Mouse (Mus musculus): Measurements from ENCODE around the gene Zfyve19. TPM values are rescaled to one million over a fixed set of nuclear protein-coding genes. Genes with fewer than 3 reads are reported as not detected.

The Zfyve19 gene
- polyA plus RNA-seq, 1 experiment from 2014 or later, result 50.8 TPM

DNA sequence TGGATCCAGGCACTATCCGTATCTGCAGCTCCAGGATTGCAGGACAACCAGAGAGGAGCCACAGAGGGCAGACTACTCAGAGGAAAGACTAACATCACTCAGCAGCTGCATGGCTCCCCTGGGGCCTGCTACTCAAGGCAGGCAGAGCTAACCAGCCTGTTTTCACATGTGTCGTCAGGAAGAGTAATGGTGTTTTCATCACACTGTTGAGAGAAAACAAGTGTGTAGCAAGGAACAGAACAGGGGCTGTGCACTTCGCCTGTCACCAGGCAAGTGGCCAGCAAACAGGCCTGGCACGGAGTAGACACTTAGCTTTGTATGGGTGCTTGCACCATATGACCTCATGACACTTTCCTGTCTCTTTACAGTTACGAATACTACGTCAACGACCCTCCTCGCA lies 36.8 kb upstream of the Zfyve19 start:
- WGBS, result 50% methylated on average over 8 of the region's 8 CpGs
- Histone ChIP-seq H3K27ac (ENCODE audit: low read length) (no peak overlapping the region), H3K9me3 (ENCODE audit: control insufficient read depth, low read length) (no peaks in the 10 kb centered on the region), H3K9ac (ENCODE audit: low read length) (no peak overlapping the region), H3K27me3 (ENCODE audit: control insufficient read depth, insufficient read depth, low read depth, low read length) (peaks cover 3% of the 10 kb centered on the region; the same call in 1 of the 2 replicates), H3K4me3 (ENCODE audit: low read length) (no peak overlapping the region), H3K4me2 (ENCODE audit: low read depth, low read length) (no peak overlapping the region), H3K4me1 (replicated peaks; ENCODE audit: control insufficient read depth, insufficient read depth, low read length) (peaks cover 23% of the 10 kb centered on the region), H3K36me3 (ENCODE audit: control insufficient read depth, insufficient read depth, low read length) (no peaks in the 10 kb centered on the region; the same call in 1 of the 2 replicates)
- ATAC-seq (ENCODE audit: low read depth), result no peak

DNA sequence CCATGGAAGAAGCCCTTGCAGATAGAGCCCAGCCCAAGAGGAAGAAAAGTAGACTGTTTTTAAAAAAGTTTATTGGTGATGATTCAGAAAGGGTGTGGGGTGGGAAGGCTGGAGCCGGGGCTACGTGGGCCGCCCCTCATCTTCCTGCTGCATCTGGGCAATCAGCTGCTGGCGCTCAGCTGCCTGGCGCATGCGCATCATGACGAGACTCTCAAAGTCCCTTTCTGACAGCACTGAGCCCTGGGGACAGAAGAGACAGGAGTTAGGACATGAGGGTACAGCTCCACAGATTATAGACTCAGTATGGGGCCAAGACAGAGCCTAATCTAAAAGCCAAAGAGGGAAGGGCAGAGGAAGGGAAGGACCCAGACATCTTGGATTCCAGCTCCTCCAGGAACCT lies 36.0 kb upstream of the Zfyve19 start:
- Histone ChIP-seq H3K4me3 (ENCODE audit: low read length) (no peak overlapping the region), H3K9me3 (ENCODE audit: control insufficient read depth, low read length) (no peaks in the 10 kb centered on the region), H3K4me1 (replicated peaks; ENCODE audit: control insufficient read depth, insufficient read depth, low read length) (peaks cover 15% of the 10 kb centered on the region), H3K27ac (ENCODE audit: low read length) (no peak overlapping the region), H3K36me3 (ENCODE audit: control insufficient read depth, insufficient read depth, low read length) (no peaks in the 10 kb centered on the region; the same call in 1 of the 2 replicates), H3K4me2 (ENCODE audit: low read depth, low read length) (no peak overlapping the region), H3K9ac (ENCODE audit: low read length) (peak overlapping the region; percentile 45; the same call in 1 of the 2 replicates), H3K27me3 (ENCODE audit: control insufficient read depth, insufficient read depth, low read depth, low read length) (peaks cover 3% of the 10 kb centered on the region; the same call in 1 of the 2 replicates)
- 87% methylated on average over 7 of the region's 7 CpGs for WGBS
- no peak for ATAC-seq (ENCODE audit: low read depth)

DNA sequence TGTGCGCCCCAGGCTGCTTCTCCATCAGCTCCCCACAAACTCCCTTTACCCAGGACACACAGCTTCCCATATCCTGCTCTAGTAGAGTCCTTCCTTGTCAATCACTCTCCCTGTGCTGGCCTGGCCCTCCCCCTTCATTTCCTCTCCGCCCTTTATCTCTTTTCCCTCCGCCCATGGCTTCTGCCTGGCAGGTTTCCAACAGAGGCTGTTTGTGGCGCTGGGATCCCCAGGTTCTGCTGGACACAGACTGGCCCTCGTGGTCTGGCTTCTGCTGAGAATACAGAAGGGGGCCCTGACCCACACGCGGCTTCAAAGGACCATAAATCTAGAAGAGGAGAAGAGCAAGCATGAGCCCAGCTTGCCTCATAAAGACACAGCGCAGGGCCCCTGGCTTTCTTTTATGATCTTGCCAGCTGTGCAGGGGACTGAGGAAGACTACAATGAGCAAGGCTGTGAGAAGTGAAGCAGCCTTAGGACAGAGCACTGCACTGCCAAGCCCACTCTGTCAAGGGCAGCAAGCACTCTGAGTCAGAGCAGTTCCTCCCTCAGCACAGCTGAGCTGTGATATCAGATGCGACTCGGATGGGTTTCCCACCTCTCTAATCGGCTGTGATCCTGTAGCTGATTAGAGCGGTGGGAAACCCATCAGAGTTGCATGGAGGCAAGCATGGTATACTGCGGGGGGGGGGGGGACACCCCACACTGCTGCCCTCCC lies 35.4 kb upstream of the Zfyve19 start:
- peak; percentile 82 for ATAC-seq (ENCODE audit: low read depth)
- peak overlapping the region; percentile 35 for H3K4me2 ChIP-seq (ENCODE audit: low read depth, low read length)
- H3K36me3 ChIP-seq (ENCODE audit: control insufficient read depth, insufficient read depth, low read length), result no peaks in the 10 kb centered on the region; the same call in 1 of the 2 replicates
- peak overlapping the region; percentile 63 for H3K27ac ChIP-seq (ENCODE audit: low read length)
- H3K4me3 ChIP-seq (ENCODE audit: low read length), result 0 out of 2 replicates have a peak overlapping the region, but pooled peaks have one; percentile 16
- no peaks in the 10 kb centered on the region for H3K9me3 ChIP-seq (ENCODE audit: control insufficient read depth, low read length)
- H3K4me1 ChIP-seq (replicated peaks; ENCODE audit: control insufficient read depth, insufficient read depth, low read length), result peaks cover 11% of the 10 kb centered on the region
- no peaks in the 10 kb centered on the region; the same call in 1 of the 2 replicates for H3K27me3 ChIP-seq (ENCODE audit: control insufficient read depth, insufficient read depth, low read depth, low read length)
- peak overlapping the region; percentile 45 for H3K9ac ChIP-seq (ENCODE audit: low read length)
- WGBS, result 17% methylated on average over 13 of the region's 13 CpGs

GRCm38 (mm10) chr2:119173991-119174651 lies 34.3 kb upstream of the Zfyve19 start, which contains the start of gene Gm14137:
Gm14137 (plus strand) TSS chr2:119174509.
- no peak within 1 kb of the TSS for H3K4me3 ChIP-seq (ENCODE audit: low read length)
- H3K27me3 ChIP-seq (ENCODE audit: control insufficient read depth, insufficient read depth, low read depth, low read length), result no peaks in the 10 kb centered on the region
- H3K27ac ChIP-seq (ENCODE audit: low read length), result no peak within 1 kb of the TSS; the same call in 1 of the 2 replicates
- no peak for ATAC-seq (ENCODE audit: low read depth)
- H3K4me1 ChIP-seq (replicated peaks; ENCODE audit: control insufficient read depth, insufficient read depth, low read length), result peaks cover 11% of the 10 kb centered on the region
- H3K36me3 ChIP-seq (ENCODE audit: control insufficient read depth, insufficient read depth, low read length), result no peaks in the 10 kb centered on the region; the same call in 1 of the 2 replicates
- no peaks in the 10 kb centered on the region for H3K9me3 ChIP-seq (ENCODE audit: control insufficient read depth, low read length)
- WGBS, result 63% methylated on average over 8 of the region's 8 CpGs
- no peak within 1 kb of the TSS for H3K4me2 ChIP-seq (ENCODE audit: low read depth, low read length)
- no peak within 1 kb of the TSS for H3K9ac ChIP-seq (ENCODE audit: low read length)

- no peak overlapping the region for H3K4me3 ChIP-seq (ENCODE audit: low read length)
- H3K9ac ChIP-seq (ENCODE audit: low read length), result no peak overlapping the region
- ATAC-seq (ENCODE audit: low read depth), result no peak
- H3K9me3 ChIP-seq (ENCODE audit: control insufficient read depth, low read length), result no peaks in the 10 kb centered on the region
- H3K4me2 ChIP-seq (ENCODE audit: low read depth, low read length), result no peak overlapping the region
- H3K4me1 ChIP-seq (replicated peaks; ENCODE audit: control insufficient read depth, insufficient read depth, low read length), result peaks cover 11% of the 10 kb centered on the region
- H3K27ac ChIP-seq (ENCODE audit: low read length), result no peak overlapping the region
- WGBS, result 64% methylated on average over 14 of the region's 14 CpGs
- no peaks in the 10 kb centered on the region for H3K27me3 ChIP-seq (ENCODE audit: control insufficient read depth, insufficient read depth, low read depth, low read length)
- H3K36me3 ChIP-seq (ENCODE audit: control insufficient read depth, insufficient read depth, low read length), result peaks cover 5% of the 10 kb centered on the region; the same call in 1 of the 2 replicates
Measured at GRCm38 (mm10) chr2:119174866-119175265, 33.6 kb upstream of the Zfyve19 start.

GRCm38 (mm10) chr2:119175614-119176013 lies 32.8 kb upstream of the Zfyve19 start:
- 43% methylated on average over 6 of the region's 6 CpGs for WGBS
- Histone ChIP-seq H3K4me3 (ENCODE audit: low read length) (no peak overlapping the region), H3K9me3 (ENCODE audit: control insufficient read depth, low read length) (no peaks in the 10 kb centered on the region), H3K4me1 (replicated peaks; ENCODE audit: control insufficient read depth, insufficient read depth, low read length) (peaks cover 11% of the 10 kb centered on the region), H3K4me2 (ENCODE audit: low read depth, low read length) (no peak overlapping the region), H3K27ac (ENCODE audit: low read length) (no peak overlapping the region; the same call in 1 of the 2 replicates), H3K36me3 (ENCODE audit: control insufficient read depth, insufficient read depth, low read length) (peaks cover 9% of the 10 kb centered on the region; the same call in 1 of the 2 replicates), H3K9ac (ENCODE audit: low read length) (no peak overlapping the region), H3K27me3 (ENCODE audit: control insufficient read depth, insufficient read depth, low read depth, low read length) (no peaks in the 10 kb centered on the region)
- ATAC-seq (ENCODE audit: low read depth), result no peak

GRCm38 (mm10) chr2:119176761-119177160 lies 31.7 kb upstream of the Zfyve19 start:
- Histone ChIP-seq H3K4me2 (ENCODE audit: low read depth, low read length) (no peak overlapping the region), H3K27ac (ENCODE audit: low read length) (no peak overlapping the region), H3K27me3 (ENCODE audit: control insufficient read depth, insufficient read depth, low read depth, low read length) (no peaks in the 10 kb centered on the region), H3K9me3 (ENCODE audit: control insufficient read depth, low read length) (no peaks in the 10 kb centered on the region), H3K4me3 (ENCODE audit: low read length) (no peak overlapping the region), H3K36me3 (ENCODE audit: control insufficient read depth, insufficient read depth, low read length) (peaks cover 9% of the 10 kb centered on the region; the same call in 1 of the 2 replicates), H3K4me1 (replicated peaks; ENCODE audit: control insufficient read depth, insufficient read depth, low read length) (peaks cover 11% of the 10 kb centered on the region), H3K9ac (ENCODE audit: low read length) (no peak overlapping the region)
- ATAC-seq (ENCODE audit: low read depth), result no peak
- WGBS, result 53% methylated on average over 3 of the region's 3 CpGs

GRCm38 (mm10) chr2:119177384-119177939 lies 31.0 kb upstream of the Zfyve19 start:
- ATAC-seq (ENCODE audit: low read depth), result no peak
- Histone ChIP-seq H3K9me3 (ENCODE audit: control insufficient read depth, low read length) (no peaks in the 10 kb centered on the region), H3K9ac (ENCODE audit: low read length) (no peak overlapping the region), H3K4me1 (replicated peaks; ENCODE audit: control insufficient read depth, insufficient read depth, low read length) (peaks cover 10% of the 10 kb centered on the region), H3K36me3 (ENCODE audit: control insufficient read depth, insufficient read depth, low read length) (peaks cover 9% of the 10 kb centered on the region; the same call in 1 of the 2 replicates), H3K4me2 (ENCODE audit: low read depth, low read length) (no peak overlapping the region), H3K4me3 (ENCODE audit: low read length) (no peak overlapping the region), H3K27me3 (ENCODE audit: control insufficient read depth, insufficient read depth, low read depth, low read length) (no peaks in the 10 kb centered on the region), H3K27ac (ENCODE audit: low read length) (no peak overlapping the region)
- 77% methylated on average over 5 of the region's 5 CpGs for WGBS

- H3K27ac ChIP-seq (ENCODE audit: low read length), result no peak overlapping the region
- H3K4me2 ChIP-seq (ENCODE audit: low read depth, low read length), result no peak overlapping the region
- H3K4me1 ChIP-seq (replicated peaks; ENCODE audit: control insufficient read depth, insufficient read depth, low read length), result no peaks in the 10 kb centered on the region
- 87% methylated on average over 7 of the region's 7 CpGs for WGBS
- H3K9ac ChIP-seq (ENCODE audit: low read length), result no peak overlapping the region
- no peaks in the 10 kb centered on the region for H3K9me3 ChIP-seq (ENCODE audit: control insufficient read depth, low read length)
- H3K4me3 ChIP-seq (ENCODE audit: low read length), result no peak overlapping the region
- peaks cover 14% of the 10 kb centered on the region for H3K36me3 ChIP-seq (ENCODE audit: control insufficient read depth, insufficient read depth, low read length)
- no peaks in the 10 kb centered on the region for H3K27me3 ChIP-seq (ENCODE audit: control insufficient read depth, insufficient read depth, low read depth, low read length)
- ATAC-seq (ENCODE audit: low read depth), result no peak
Measured at GRCm38 (mm10) chr2:119182914-119183313, 25.5 kb upstream of the Zfyve19 start.
